Mouse (Mus musculus) heart, postnatal 0 days (tissue): Measurements from ENCODE around the gene Mnt. TPM values are rescaled to one million over a fixed set of nuclear protein-coding genes. Genes with fewer than 3 reads are reported as not detected.

ENCODE experiments used
- ATAC-seq: fragments of 200-750 bp; cut with Nextera tagmentation; 2 replicates; pipeline ENCODE4 v1.8.0; 2017; ENCODE audit warnings: low read depth, moderate number of reproducible peaks, moderate library complexity; ENCODE audit not compliant: insufficient read depth
- DNase-seq: peaks from one replicate; pipeline ENCODE4 v3.0.0-alpha.2; 2016; ENCODE audit warnings: low spot score
- H3K27ac ChIP-seq: fragments of 300-500 bp; sonication (generic); 2 replicates; pipeline ENCODE4 v1.5.1; 2014; ENCODE audit warnings: low read depth, mild to moderate bottlenecking
- H3K27me3 ChIP-seq: fragments of 300-500 bp; sonication (generic); 2 replicates; pipeline ENCODE4 v1.6.1; 2014; ENCODE audit warnings: low read length, mixed read lengths; ENCODE audit not compliant: control insufficient read depth, insufficient read depth
- H3K36me3 ChIP-seq: fragments of 300-500 bp; sonication (generic); replicated peaks from 2 replicates; pipeline ENCODE4 v1.6.1; 2014; ENCODE audit warnings: low read length, mixed read lengths; ENCODE audit not compliant: control insufficient read depth, insufficient read depth
- H3K4me1 ChIP-seq: fragments of 300-500 bp; sonication (generic); 2 replicates; pipeline ENCODE4 v1.6.1; 2014; ENCODE audit warnings: antibody characterized with exemption; ENCODE audit not compliant: control insufficient read depth, insufficient read depth
- H3K4me2 ChIP-seq: fragments of 300-500 bp; sonication (generic); 2 replicates; pipeline ENCODE4 v1.6.1; 2014; ENCODE audit warnings: low read depth, mild to moderate bottlenecking, low read length, moderate library complexity
- H3K4me3 ChIP-seq: fragments of 300-500 bp; sonication (generic); 2 replicates; pipeline ENCODE4 v1.5.1; 2014; ENCODE audit warnings: low read depth, low read length
- H3K9ac ChIP-seq: fragments of 300-500 bp; sonication (generic); replicated peaks from 2 replicates; pipeline ENCODE4 v1.6.1; 2014; ENCODE audit warnings: low read depth, low read length, mixed read lengths
- H3K9me3 ChIP-seq: fragments of 300-500 bp; sonication (generic); replicated peaks from 2 replicates; pipeline ENCODE4 v1.6.1; 2016; ENCODE audit warnings: low read length; ENCODE audit not compliant: control insufficient read depth
- CTCF ChIP-seq: IDR thresholded peaks from 2 replicates; pipeline ENCODE4 v1.5.1; 2016; ENCODE audit warnings: antibody characterized with exemption, control low read depth, low read depth
- EP300 ChIP-seq: IDR thresholded peaks from 2 replicates; pipeline ENCODE4 v1.6.1; 2016; ENCODE audit warnings: antibody characterized with exemption, low read depth
- WGBS: fragments of 180-500 bp; shearing (Covaris S2); extraction: QIAGEN DNeasy Blood & Tissue Kit; methylation state at CpG from one replicate; pipeline ENCODE4 v1.1.7; 2014; 5-methylcytosine and 5-hydroxymethylcytosine counted together
- polyA plus RNA-seq: library from polyadenylated mRNA; unstranded; fragments of >200 nt; fragmentation: Nextera tagmentation; extraction: Ambion mirVana; gene quantifications from 2 replicates; pipeline ENCODE4 v1.2.1, GENCODE M21; 2015
- total RNA-seq: library from RNA; depleted of rRNA; stranded (reverse); fragments of >200 nt; gene quantifications from 2 replicates; pipeline ENCODE4 v1.2.3, GENCODE M21; 2014; ENCODE audit warnings: low replicate concordance

The Mnt gene
- total and polyA plus RNA-seq, 2 experiments from 2014 or later = 1.8 to 9.0 TPM

- DNase-seq = no peak
- Histone ChIP-seq H3K27me3 (no peaks in the 10 kb centered on the region), H3K4me2 (no peak overlapping the region), H3K9ac (no peak overlapping the region), H3K27ac (no peak overlapping the region), H3K36me3 (peaks cover 29% of the 10 kb centered on the region), H3K4me3 (no peak overlapping the region), H3K4me1 (no peaks in the 10 kb centered on the region), H3K9me3 (no peaks in the 10 kb centered on the region)
- 7% methylated on average over 1 of the region's 1 CpGs for WGBS
- 0 out of 2 replicates have a peak, but pooled peaks have one; percentile 24 for ATAC-seq
- TF ChIP-seq EP300 (no peak), CTCF (peak; percentile 51)
Measured at GRCm38 (mm10) chr11:74821463-74821862, 9.3 kb upstream of the Mnt start.

- no peaks in the 10 kb centered on the region for H3K9me3 ChIP-seq
- no peak for TF ChIP-seq CTCF
- TF ChIP-seq EP300 = no peak
- no peak for DNase-seq
- WGBS = 80% methylated on average over 7 of the region's 7 CpGs
- no peak overlapping the region for H3K9ac ChIP-seq
- H3K36me3 ChIP-seq = peaks cover 15% of the 10 kb centered on the region
- H3K4me1 ChIP-seq = peaks cover 2% of the 10 kb centered on the region; the same call in 1 of the 2 replicates
- H3K4me3 ChIP-seq = no peak overlapping the region
- no peak overlapping the region for H3K27ac ChIP-seq
- H3K27me3 ChIP-seq = no peaks in the 10 kb centered on the region
- 0 out of 2 replicates have a peak, but pooled peaks have one; percentile 27 for ATAC-seq
- H3K4me2 ChIP-seq = no peak overlapping the region
Measured at GRCm38 (mm10) chr11:74822746-74823440, 7.8 kb upstream of the Mnt start.

GRCm38 (mm10) chr11:74826151-74826550, 4.6 kb upstream of the Mnt start:
- ATAC-seq (no peak), DNase-seq (no peak)
- TF ChIP-seq EP300 (no peak), CTCF (no peak)
- Histone ChIP-seq H3K4me1 (peaks cover 17% of the 10 kb centered on the region), H3K27ac (no peak overlapping the region), H3K9me3 (no peaks in the 10 kb centered on the region), H3K27me3 (no peaks in the 10 kb centered on the region), H3K9ac (no peak overlapping the region), H3K4me3 (no peak overlapping the region), H3K4me2 (no peak overlapping the region), H3K36me3 (0 out of 2 replicates have a peak, but pooled peaks cover 7% of the 10 kb centered on the region)
- WGBS = 52% methylated on average over 7 of the region's 7 CpGs

- Histone ChIP-seq H3K4me1 (peaks cover 17% of the 10 kb centered on the region), H3K4me2 (no peak overlapping the region), H3K9me3 (no peaks in the 10 kb centered on the region), H3K36me3 (0 out of 2 replicates have a peak, but pooled peaks cover 7% of the 10 kb centered on the region), H3K9ac (no peak overlapping the region), H3K4me3 (no peak overlapping the region), H3K27me3 (no peaks in the 10 kb centered on the region), H3K27ac (no peak overlapping the region)
- no peak for TF ChIP-seq EP300
- TF ChIP-seq CTCF = no peak
- ATAC-seq (no peak), DNase-seq (no peak)
- 79% methylated on average over 5 of the region's 5 CpGs for WGBS
Measured at GRCm38 (mm10) chr11:74826702-74827101, 4.0 kb upstream of the Mnt start.

- DNase-seq (no peak), ATAC-seq (no peak)
- no peaks in the 10 kb centered on the region for H3K27me3 ChIP-seq
- H3K36me3 ChIP-seq = 0 out of 2 replicates have a peak, but pooled peaks cover 7% of the 10 kb centered on the region
- TF ChIP-seq CTCF = no peak
- TF ChIP-seq EP300 = no peak
- no peaks in the 10 kb centered on the region for H3K9me3 ChIP-seq
- peaks cover 21% of the 10 kb centered on the region for H3K4me1 ChIP-seq
- 61% methylated on average over 7 of the region's 7 CpGs for WGBS
- H3K4me2 ChIP-seq = no peak overlapping the region
- no peak overlapping the region for H3K27ac ChIP-seq
- H3K9ac ChIP-seq = no peak overlapping the region
- no peak overlapping the region for H3K4me3 ChIP-seq
Measured at GRCm38 (mm10) chr11:74827791-74828403, 2.8 kb upstream of the Mnt start.
